Mouse (Mus musculus): ENCODE data around the gene Gns. TPM values are rescaled to one million over a fixed set of nuclear protein-coding genes. Genes with fewer than 3 reads are reported as not detected.

Gns gene
- polyA plus RNA-seq, 1 experiment from 2014 or later: 36.4 TPM

DNA sequence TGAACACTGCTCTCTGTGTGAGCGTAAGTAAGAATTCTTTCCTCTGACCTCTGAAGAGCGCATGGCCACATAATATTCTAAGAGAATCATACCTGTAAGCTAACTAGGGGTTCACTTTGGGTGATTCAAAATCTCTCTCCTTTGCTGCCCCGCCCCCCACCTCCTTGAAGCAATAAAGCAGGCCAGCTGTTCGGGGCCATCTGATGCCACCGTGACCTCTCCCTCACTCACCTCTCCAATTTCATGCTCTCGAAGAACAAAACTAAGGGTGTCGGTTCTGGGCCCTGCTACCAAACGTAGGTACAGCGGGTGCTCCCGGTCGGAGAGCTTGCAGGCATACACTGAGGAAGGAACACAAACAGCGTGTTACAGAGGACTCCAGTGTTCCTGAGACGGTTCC, 49.2 kb downstream of the Gns start:
- no peak overlapping the region for H3K27ac ChIP-seq
- no peaks in the 10 kb centered on the region for H3K27me3 ChIP-seq
- peaks cover 12% of the 10 kb centered on the region; the same call in 1 of the 2 replicates for H3K4me1 ChIP-seq
- H3K36me3 ChIP-seq: peaks cover 30% of the 10 kb centered on the region
- no peak overlapping the region for H3K9ac ChIP-seq
- H3K9me3 ChIP-seq: no peaks in the 10 kb centered on the region
- WGBS: 85% methylated on average over 13 of the region's 13 CpGs
- no peak for ATAC-seq (ENCODE audit: borderline replicate concordance, extremely low read depth, low FRiP score, low TSS enrichment)
- H3K4me3 ChIP-seq: no peak overlapping the region
- no peak overlapping the region for H3K4me2 ChIP-seq

DNA sequence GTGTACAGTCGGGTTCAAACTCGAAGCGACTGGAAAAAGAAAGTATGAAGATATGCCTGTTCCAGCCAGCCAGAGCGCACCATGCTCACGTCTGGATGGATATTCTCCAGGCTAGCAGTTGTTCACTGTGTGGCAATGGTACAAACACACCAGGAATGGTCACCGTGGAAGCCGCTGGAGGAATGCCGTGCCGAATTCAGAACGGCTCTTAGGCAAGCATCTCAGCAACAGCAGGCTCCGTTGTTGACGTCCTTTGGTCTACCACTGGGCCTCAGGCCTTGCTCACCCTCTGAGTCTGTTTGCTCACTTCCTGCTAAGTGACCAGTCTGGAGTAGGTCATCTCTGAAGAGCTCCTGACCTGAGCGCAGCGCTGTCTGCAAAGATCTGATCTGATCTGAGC, 53.9 kb downstream of the Gns start:
- H3K4me1 ChIP-seq: peaks cover 46% of the 10 kb centered on the region
- H3K9me3 ChIP-seq: no peaks in the 10 kb centered on the region

DNA sequence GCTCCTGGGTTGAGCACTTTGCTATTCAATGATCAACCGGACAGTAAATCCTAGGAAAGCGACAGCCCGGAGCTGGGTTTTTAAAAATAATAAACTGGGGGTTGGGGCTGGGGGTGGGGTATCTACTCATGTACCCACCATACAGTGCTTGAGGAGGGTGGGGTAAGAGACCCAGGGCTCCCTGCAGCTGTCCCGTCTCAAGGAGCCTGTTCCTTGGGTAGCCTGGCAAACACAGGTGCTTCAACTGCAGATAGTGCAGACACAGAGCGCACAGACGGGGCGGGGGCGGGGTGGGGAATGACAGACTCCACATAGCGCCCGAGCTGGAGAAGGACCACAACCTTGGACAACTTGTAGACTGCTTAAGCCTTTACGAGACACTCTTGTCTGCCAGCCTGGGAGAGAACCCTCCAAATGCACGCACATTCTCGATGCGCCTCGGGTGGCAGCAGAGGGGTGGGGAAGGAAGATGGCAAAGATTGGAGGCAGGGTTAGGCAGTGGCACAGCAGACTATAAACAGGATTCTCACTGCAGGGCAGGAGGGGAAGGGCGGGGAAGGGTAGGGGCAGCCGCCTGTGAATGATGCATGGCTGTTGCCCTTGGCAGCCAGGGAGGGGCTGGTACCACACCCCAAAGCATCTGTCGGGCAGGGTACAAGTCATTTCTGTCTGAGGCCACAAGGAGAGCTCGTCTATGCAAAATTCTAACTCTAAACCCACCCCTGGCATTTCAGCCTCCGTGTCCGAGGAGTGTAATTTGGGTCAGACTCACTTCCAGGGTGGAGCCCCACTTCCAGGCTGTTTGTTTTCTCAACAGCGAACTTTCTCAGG, 55.0 kb downstream of the Gns start:
- peaks cover 52% of the 10 kb centered on the region for H3K4me1 ChIP-seq
- WGBS: 29% methylated on average over 22 of the region's 22 CpGs
- H3K36me3 ChIP-seq: peaks cover 9% of the 10 kb centered on the region
- H3K4me3 ChIP-seq: no peak overlapping the region
- no peak overlapping the region for H3K9ac ChIP-seq
- H3K9me3 ChIP-seq: no peaks in the 10 kb centered on the region
- ATAC-seq (ENCODE audit: borderline replicate concordance, extremely low read depth, low FRiP score, low TSS enrichment): peak; percentile 23; the same call in 1 of the 2 replicates
- H3K4me2 ChIP-seq: peak overlapping the region; percentile 12; the same call in 1 of the 2 replicates
- peak overlapping the region; percentile 42 for H3K27ac ChIP-seq
- no peaks in the 10 kb centered on the region for H3K27me3 ChIP-seq

More for the DNA sequence above, 53.9 kb downstream of the Gns start:
- ATAC-seq (ENCODE audit: borderline replicate concordance, extremely low read depth, low FRiP score, low TSS enrichment): no peak
- no peak overlapping the region for H3K9ac ChIP-seq
- 71% methylated on average over 14 of the region's 14 CpGs for WGBS
- peaks cover 18% of the 10 kb centered on the region for H3K36me3 ChIP-seq
- no peak overlapping the region for H3K4me3 ChIP-seq
- H3K27ac ChIP-seq: no peak overlapping the region
- H3K27me3 ChIP-seq: no peaks in the 10 kb centered on the region
- no peak overlapping the region for H3K4me2 ChIP-seq

DNA sequence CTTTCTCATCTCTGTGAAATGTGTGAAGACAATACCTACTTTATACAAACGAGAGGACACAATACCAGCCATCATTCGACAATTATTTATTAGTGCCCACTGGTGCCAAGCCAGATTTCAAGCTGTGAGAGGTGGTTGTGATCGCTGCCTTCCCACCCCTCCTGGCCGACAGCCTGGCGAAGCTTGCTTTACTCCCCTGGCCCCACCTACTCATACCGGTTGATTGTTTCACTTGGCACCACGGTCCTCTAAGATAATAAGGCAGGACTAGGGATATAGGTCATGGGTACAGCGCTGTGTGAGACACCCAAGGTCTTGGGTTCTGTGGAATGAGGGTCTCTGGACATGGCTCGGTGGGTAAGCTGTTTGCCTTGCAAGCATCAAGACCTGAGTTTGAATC, 56.1 kb downstream of the Gns start:
- no peak overlapping the region for H3K4me2 ChIP-seq
- no peak for ATAC-seq (ENCODE audit: borderline replicate concordance, extremely low read depth, low FRiP score, low TSS enrichment)
- H3K9ac ChIP-seq: no peak overlapping the region
- WGBS: 51% methylated on average over 9 of the region's 9 CpGs
- no peaks in the 10 kb centered on the region for H3K9me3 ChIP-seq
- peaks cover 59% of the 10 kb centered on the region for H3K4me1 ChIP-seq
- H3K27me3 ChIP-seq: no peaks in the 10 kb centered on the region
- no peaks in the 10 kb centered on the region for H3K36me3 ChIP-seq
- H3K27ac ChIP-seq: peak overlapping the region; percentile 27; the same call in 1 of the 2 replicates
- H3K4me3 ChIP-seq: no peak overlapping the region

DNA sequence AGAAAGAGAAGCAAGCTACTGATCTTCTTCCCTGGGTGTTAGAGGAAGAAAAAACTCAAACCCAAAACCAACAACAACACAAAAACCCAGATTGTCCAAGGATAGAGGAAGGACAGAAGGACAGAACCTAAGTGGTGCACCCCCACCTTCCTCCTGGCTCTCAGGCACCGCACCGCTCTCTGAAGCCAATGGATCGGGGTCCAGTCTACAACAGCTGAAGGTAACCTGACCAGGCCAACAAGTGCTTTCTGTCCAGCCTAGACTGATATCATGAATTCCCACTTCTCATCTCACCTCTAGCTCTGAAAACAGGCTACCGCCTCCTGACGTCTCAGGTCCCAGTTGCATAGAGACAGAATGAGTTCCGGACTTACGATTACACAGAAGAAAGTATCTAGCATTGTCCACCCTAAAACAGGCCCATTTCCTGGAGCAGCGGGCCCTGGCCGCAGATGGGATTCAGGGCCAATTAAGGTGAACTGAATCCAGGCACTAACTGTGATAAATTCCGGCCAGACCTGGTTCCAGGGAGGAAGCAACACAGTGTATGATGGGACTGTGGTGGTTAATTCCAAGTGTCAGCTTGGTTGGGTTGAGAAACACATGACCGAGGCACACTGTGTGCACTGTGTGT, 56.9 kb downstream of the Gns start:
- 89% methylated on average over 11 of the region's 11 CpGs for WGBS

DNA sequence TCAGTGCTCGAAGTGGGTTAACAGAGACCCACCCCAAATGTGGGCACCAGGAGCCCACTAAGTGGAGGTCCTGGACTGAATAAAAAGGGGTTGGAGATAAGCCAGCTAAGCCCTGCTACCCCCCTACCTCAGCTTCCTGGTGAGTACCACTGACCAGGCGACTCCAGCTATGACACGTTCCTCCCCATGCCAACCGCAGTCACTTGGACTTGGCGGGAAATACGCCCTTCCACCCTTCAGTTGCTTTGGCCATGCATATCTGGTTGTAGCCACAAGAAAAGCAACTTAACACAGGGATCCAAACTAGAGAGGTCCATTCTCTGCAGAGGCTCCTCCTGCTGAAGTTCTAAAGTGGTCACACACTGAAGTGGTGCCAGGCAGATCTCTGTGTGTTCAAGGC, 57.4 kb downstream of the Gns start:
- Histone ChIP-seq H3K4me2 (no peak overlapping the region), H3K27me3 (no peaks in the 10 kb centered on the region), H3K4me3 (no peak overlapping the region), H3K9me3 (no peaks in the 10 kb centered on the region), H3K9ac (no peak overlapping the region), H3K27ac (no peak overlapping the region), H3K4me1 (peaks cover 69% of the 10 kb centered on the region), H3K36me3 (no peaks in the 10 kb centered on the region)
- no peak for ATAC-seq (ENCODE audit: borderline replicate concordance, extremely low read depth, low FRiP score, low TSS enrichment)
- WGBS: 74% methylated on average over 6 of the region's 6 CpGs

More for the DNA sequence above, 56.9 kb downstream of the Gns start:
- H3K4me3 ChIP-seq: no peak overlapping the region
- H3K4me2 ChIP-seq: no peak overlapping the region
- no peak for ATAC-seq (ENCODE audit: borderline replicate concordance, extremely low read depth, low FRiP score, low TSS enrichment)
- no peaks in the 10 kb centered on the region for H3K9me3 ChIP-seq
- H3K27me3 ChIP-seq: no peaks in the 10 kb centered on the region
- peaks cover 65% of the 10 kb centered on the region for H3K4me1 ChIP-seq
- H3K36me3 ChIP-seq: no peaks in the 10 kb centered on the region
- H3K27ac ChIP-seq: no peak overlapping the region; the same call in 1 of the 2 replicates
- H3K9ac ChIP-seq: no peak overlapping the region

DNA sequence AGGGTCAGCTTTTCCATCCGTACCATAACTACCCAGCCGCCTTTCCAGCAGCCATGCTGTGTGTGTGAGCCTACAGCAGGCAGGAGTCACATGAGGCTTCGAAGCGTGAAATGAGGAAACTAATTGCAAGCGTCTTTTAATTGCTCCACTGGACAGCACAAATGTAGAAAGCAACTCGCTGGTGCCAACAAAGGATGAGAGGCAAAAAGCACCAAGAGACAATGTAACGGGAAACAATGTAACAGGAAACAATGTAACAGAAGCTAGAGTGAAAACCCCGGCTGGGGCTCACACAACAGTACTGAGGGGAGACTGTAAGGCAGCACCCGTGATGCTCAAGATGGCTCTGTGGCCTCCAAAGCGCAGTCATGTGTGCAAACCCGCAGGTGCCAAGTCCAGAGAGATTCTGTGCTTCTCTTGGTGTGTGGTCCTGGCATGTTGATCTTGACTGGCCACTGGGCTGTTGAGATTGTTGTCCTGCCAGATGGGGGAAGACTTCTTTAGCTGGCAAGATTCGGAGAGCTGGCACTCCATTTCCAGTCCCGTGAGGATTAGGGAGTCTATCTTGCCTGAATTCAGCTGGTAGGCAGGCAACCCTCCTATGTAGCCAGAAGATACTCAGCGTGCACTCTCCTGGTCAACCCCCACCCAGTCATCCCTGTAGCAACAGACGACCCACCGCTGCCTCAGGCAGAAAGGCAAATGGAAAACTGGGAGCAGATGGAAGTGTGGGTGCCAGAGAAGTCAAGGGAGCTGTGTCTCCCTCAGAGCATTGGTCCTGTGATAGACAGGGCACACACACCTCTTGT, 58.9 kb downstream of the Gns start:
- ATAC-seq (ENCODE audit: borderline replicate concordance, extremely low read depth, low FRiP score, low TSS enrichment): no peak
- Histone ChIP-seq H3K4me1 (peaks cover 84% of the 10 kb centered on the region), H3K4me3 (no peak overlapping the region), H3K9me3 (no peaks in the 10 kb centered on the region), H3K36me3 (no peaks in the 10 kb centered on the region), H3K4me2 (no peak overlapping the region), H3K9ac (no peak overlapping the region), H3K27ac (0 out of 2 replicates have a peak overlapping the region, but pooled peaks have one; percentile 27), H3K27me3 (no peaks in the 10 kb centered on the region)
- WGBS: 73% methylated on average over 16 of the region's 16 CpGs

DNA sequence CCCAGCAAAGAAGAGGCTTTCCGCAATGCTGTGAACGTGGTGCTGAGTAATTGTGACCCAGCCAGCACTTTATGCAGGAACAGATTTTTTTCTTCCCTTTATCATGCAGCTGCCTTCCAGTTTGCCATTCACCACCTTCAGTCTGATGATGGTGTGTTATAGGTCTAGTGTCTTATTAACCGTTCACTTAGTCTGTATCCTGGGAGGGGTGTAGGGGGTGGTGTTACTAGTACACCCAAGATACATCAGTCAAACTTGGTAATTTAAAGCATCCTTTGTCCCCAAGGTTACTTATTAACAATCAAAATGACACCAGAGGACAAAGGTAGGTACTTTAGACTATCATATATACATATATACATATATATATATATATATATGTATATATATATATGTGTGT, 59.6 kb downstream of the Gns start:
- Histone ChIP-seq H3K4me2 (no peak overlapping the region), H3K27me3 (no peaks in the 10 kb centered on the region), H3K4me1 (peaks cover 84% of the 10 kb centered on the region), H3K27ac (no peak overlapping the region), H3K36me3 (no peaks in the 10 kb centered on the region), H3K4me3 (no peak overlapping the region), H3K9me3 (no peaks in the 10 kb centered on the region), H3K9ac (no peak overlapping the region)
- no peak for ATAC-seq (ENCODE audit: borderline replicate concordance, extremely low read depth, low FRiP score, low TSS enrichment)
- 76% methylated on average over 3 of the region's 3 CpGs for WGBS

DNA sequence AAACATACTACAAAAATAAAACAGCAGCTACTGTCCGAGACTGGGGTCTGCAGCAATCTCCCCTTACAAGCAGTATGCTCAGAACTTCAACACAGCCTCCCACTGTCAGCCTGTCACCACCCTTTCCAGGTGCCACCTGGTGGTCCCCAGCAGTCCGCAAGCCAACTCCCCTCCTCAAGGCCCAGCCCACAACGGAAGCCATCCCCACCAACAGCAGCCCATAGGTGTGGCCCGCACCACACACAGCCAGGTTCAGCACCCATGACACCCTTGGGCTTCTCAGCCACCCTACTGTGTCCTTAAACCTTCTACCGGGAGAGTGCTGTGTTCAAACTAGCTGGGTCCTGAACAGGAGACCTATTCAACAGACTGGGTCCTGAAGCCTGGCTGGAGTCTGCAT, 60.2 kb downstream of the Gns start:
- WGBS: 79% methylated on average over 5 of the region's 5 CpGs
- Histone ChIP-seq H3K27ac (no peak overlapping the region), H3K36me3 (no peaks in the 10 kb centered on the region), H3K4me3 (no peak overlapping the region), H3K9ac (no peak overlapping the region), H3K4me2 (no peak overlapping the region), H3K27me3 (no peaks in the 10 kb centered on the region), H3K4me1 (peaks cover 84% of the 10 kb centered on the region), H3K9me3 (no peaks in the 10 kb centered on the region)
- ATAC-seq (ENCODE audit: borderline replicate concordance, extremely low read depth, low FRiP score, low TSS enrichment): no peak

DNA sequence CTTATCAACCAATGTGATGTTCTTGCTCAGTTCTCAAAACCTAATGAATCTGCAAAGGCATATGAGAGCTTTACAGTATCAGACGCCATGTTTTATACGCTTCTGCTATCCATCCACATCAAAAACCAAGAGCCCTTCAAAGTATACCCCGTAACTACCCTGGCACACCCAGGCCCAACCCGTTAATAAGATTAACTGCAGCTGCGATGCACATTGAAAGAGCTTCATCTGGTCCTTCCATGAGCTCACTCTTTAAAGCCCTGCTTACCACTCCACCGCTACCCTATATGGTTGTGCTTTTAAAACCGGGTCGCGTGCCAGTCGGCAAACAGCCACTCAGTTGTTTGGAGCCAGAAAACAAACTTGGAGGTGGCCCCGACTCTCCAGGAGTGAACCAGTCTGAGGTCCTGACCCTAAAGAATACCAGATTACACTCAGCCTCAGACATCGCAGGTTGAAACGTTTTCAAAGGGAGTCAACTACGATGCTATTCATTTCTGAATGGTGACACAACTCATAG, 60.7 kb downstream of the Gns start:
- H3K4me2 ChIP-seq: no peak overlapping the region
- no peaks in the 10 kb centered on the region for H3K27me3 ChIP-seq
- peak overlapping the region; percentile 94; the same call in 1 of the 2 replicates for H3K27ac ChIP-seq
- no peaks in the 10 kb centered on the region for H3K36me3 ChIP-seq
- WGBS: 65% methylated on average over 14 of the region's 14 CpGs
- ATAC-seq (ENCODE audit: borderline replicate concordance, extremely low read depth, low FRiP score, low TSS enrichment): no peak
- peaks cover 84% of the 10 kb centered on the region for H3K4me1 ChIP-seq
- H3K9me3 ChIP-seq: no peaks in the 10 kb centered on the region
- no peak overlapping the region for H3K4me3 ChIP-seq
- no peak overlapping the region for H3K9ac ChIP-seq

DNA sequence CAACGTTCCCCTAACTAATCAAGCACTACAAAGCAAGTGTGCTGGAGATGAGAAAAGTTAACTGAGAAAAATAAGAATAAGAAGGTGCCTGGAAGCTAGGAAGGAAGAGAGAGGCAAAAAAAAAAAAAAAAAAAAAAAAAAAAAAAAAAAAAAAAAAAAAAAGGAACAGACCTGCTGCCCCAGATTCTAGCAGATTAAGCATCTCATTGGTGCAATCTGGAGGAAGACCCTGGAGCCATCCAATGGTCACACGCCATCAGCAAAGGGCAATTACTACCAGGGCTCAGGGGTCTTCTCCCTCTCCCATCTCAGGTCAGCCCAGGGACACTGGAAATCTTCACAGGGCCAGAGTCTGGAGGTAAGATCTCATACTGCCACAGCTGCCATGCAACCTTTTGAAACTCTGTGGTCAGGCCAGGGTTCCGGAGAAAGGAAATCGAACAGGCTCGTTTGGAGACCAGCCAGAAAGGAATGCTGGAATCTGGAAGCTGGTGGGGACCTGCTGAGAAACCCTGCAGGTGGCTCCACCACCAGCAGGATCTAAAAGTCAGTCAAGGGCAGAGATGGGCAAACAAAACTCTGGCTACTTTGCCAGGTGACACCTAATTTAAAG, 61.7 kb downstream of the Gns start:
- 14% methylated on average over 5 of the region's 5 CpGs for WGBS
- Histone ChIP-seq H3K27me3 (no peaks in the 10 kb centered on the region), H3K36me3 (no peaks in the 10 kb centered on the region), H3K27ac (peak overlapping the region; percentile 94), H3K4me2 (no peak overlapping the region), H3K4me3 (no peak overlapping the region), H3K4me1 (peaks cover 84% of the 10 kb centered on the region), H3K9ac (no peak overlapping the region), H3K9me3 (no peaks in the 10 kb centered on the region)
- ATAC-seq (ENCODE audit: borderline replicate concordance, extremely low read depth, low FRiP score, low TSS enrichment): no peak

Data from lung, embryonic 15.5 days (tissue).